Mouse (Mus musculus) spleen, adult 2 months (tissue): ENCODE measurements around the gene Garnl3.

ENCODE experiments used
- CTCF ChIP-seq: fragments of 200-500 bp; IDR thresholded peaks from 2 replicates; pipeline ENCODE4 v1.5.1; 2011; ENCODE audit warnings: mild to moderate bottlenecking, inconsistent platforms; ENCODE audit not compliant: insufficient read depth, insufficient read length, insufficient replicate concordance; ENCODE audit errors: extremely low read depth
- POLR2A ChIP-seq: fragments of 200-500 bp; IDR thresholded peaks from 2 replicates; pipeline ENCODE4 v1.6.1; 2011; ENCODE audit warnings: low read depth, low read length, inconsistent platforms

- TF ChIP-seq CTCF (no peak), POLR2A (no peak)
Measured at GRCm38 (mm10) chr2:33033281-33033680, 98.2 kb downstream of the Garnl3 start.
